Mouse (Mus musculus): ENCODE results near the gene Gm3558. TPM values are rescaled to one million over a fixed set of nuclear protein-coding genes. Genes with fewer than 3 reads are reported as not detected.
A peak's percentile ranks its signal among the peaks of the same experiment; 100 is the strongest.
"Not testable (repeated sequence)": the region's sequence is repeated elsewhere in the genome, so short reads cannot be mapped to it uniquely, and the experiment has no call there.

The Gm3558 gene
- polyA plus RNA-seq (2014; fragmentation: Nextera tagmentation; extraction: Ambion mirVana): 0.59 and 1.2 TPM in 2 replicates

GRCm38 (mm10) chr14:7568382-7568781 is at the start of gene Gm3558:
Gene Gm3558 (minus strand): TSS chr14:7568566.
- H3K4me3 ChIP-seq (ENCODE audit: low read depth, low read length): peak within 1 kb of the TSS; percentile 29
- H3K4me2 ChIP-seq (replicated peaks; ENCODE audit: low read depth, low read length): peak within 1 kb of the TSS; percentile 38
- 0% methylated on average over 4 of the region's 34 CpGs for WGBS
- not testable (repeated sequence) for H3K9me3 ChIP-seq (ENCODE audit: control insufficient read depth, low read depth, low read length); H3K4me1 ChIP-seq (ENCODE audit: control insufficient read depth, insufficient read depth, low read length); H3K36me3 ChIP-seq (ENCODE audit: control insufficient read depth, insufficient read depth, low read length); H3K27ac ChIP-seq (ENCODE audit: low read length); H3K9ac ChIP-seq (replicated peaks; ENCODE audit: low read depth, low read length); H3K27me3 ChIP-seq (ENCODE audit: control insufficient read depth, insufficient read depth, low read length); ATAC-seq (ENCODE audit: insufficient number of reproducible peaks, insufficient read depth, low FRiP score, low read depth)

DNA sequence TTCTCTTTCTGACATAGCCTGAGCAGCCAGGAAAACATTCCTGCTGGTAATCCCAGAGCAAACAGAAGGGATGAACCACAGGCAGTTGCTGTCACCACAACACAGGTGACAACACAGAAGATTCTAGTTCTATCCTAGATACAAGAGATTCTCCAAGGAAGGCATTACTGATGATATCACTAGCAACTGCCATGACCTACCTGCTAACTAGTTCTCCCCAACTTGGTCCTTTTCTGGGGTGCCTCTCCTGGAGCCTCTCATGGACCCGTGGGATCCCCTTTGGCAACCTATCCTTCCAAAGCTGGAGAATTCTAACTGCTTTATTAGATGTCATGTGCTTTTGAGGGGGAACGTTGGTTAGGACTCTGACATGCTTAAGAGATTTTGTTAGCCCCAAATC is 27.1 kb upstream of the Gm3558 start, which contains the start of gene Gm10338:
Gene Gm10338 (minus strand): TSS at position 101 of the 400 bp plus-strand sequence.
- WGBS: no CpG with 5 or more reads among the region's 2 CpGs

GRCm38 (mm10) chr14:7567890-7568289 is 476 bp downstream of the Gm3558 start:
- H3K27me3 ChIP-seq (ENCODE audit: control insufficient read depth, insufficient read depth, low read length); H3K4me1 ChIP-seq (ENCODE audit: control insufficient read depth, insufficient read depth, low read length); H3K9ac ChIP-seq (replicated peaks; ENCODE audit: low read depth, low read length); H3K9me3 ChIP-seq (ENCODE audit: control insufficient read depth, low read depth, low read length); H3K27ac ChIP-seq (ENCODE audit: low read length); ATAC-seq (ENCODE audit: insufficient number of reproducible peaks, insufficient read depth, low FRiP score, low read depth); H3K36me3 ChIP-seq (ENCODE audit: control insufficient read depth, insufficient read depth, low read length): not testable (repeated sequence)
- H3K4me2 ChIP-seq (replicated peaks; ENCODE audit: low read depth, low read length): peak overlapping the region; percentile 38
- peak overlapping the region; percentile 29 for H3K4me3 ChIP-seq (ENCODE audit: low read depth, low read length)
- WGBS: under 1% methylated on average over 18 of the region's 27 CpGs

More for the DNA sequence above, 27.1 kb upstream of the Gm3558 start, which contains the start of gene Gm10338:
- not testable (repeated sequence) for H3K27ac ChIP-seq (ENCODE audit: low read length); H3K4me1 ChIP-seq (ENCODE audit: control insufficient read depth, insufficient read depth, low read length); H3K4me2 ChIP-seq (replicated peaks; ENCODE audit: low read depth, low read length); H3K36me3 ChIP-seq (ENCODE audit: control insufficient read depth, insufficient read depth, low read length); H3K9ac ChIP-seq (replicated peaks; ENCODE audit: low read depth, low read length); H3K9me3 ChIP-seq (ENCODE audit: control insufficient read depth, low read depth, low read length); ATAC-seq (ENCODE audit: insufficient number of reproducible peaks, insufficient read depth, low FRiP score, low read depth); H3K27me3 ChIP-seq (ENCODE audit: control insufficient read depth, insufficient read depth, low read length); H3K4me3 ChIP-seq (ENCODE audit: low read depth, low read length)

GRCm38 (mm10) chr14:7567266-7567665 is 1.1 kb downstream of the Gm3558 start:
- H3K36me3 ChIP-seq (ENCODE audit: control insufficient read depth, insufficient read depth, low read length); H3K27ac ChIP-seq (ENCODE audit: low read length); ATAC-seq (ENCODE audit: insufficient number of reproducible peaks, insufficient read depth, low FRiP score, low read depth); H3K27me3 ChIP-seq (ENCODE audit: control insufficient read depth, insufficient read depth, low read length); H3K9me3 ChIP-seq (ENCODE audit: control insufficient read depth, low read depth, low read length); H3K9ac ChIP-seq (replicated peaks; ENCODE audit: low read depth, low read length); H3K4me2 ChIP-seq (replicated peaks; ENCODE audit: low read depth, low read length); H3K4me1 ChIP-seq (ENCODE audit: control insufficient read depth, insufficient read depth, low read length); H3K4me3 ChIP-seq (ENCODE audit: low read depth, low read length): not testable (repeated sequence)
- WGBS: 2% methylated on average over 6 of the region's 9 CpGs

Other genes starting within 250 kb of the Gm3558 start
- gene Gm5797, start 236.2 kb downstream of the Gm3558 start, polyA plus RNA-seq (2014; fragmentation: Nextera tagmentation; extraction: Ambion mirVana): not detected in 2 replicates
- not detected in 2 replicates for gene Gm8374, start 203.4 kb downstream of the Gm3558 start, polyA plus RNA-seq (2014; fragmentation: Nextera tagmentation; extraction: Ambion mirVana)
- gene Gm3755, start 117.6 kb downstream of the Gm3558 start, polyA plus RNA-seq (2014; fragmentation: Nextera tagmentation; extraction: Ambion mirVana): not detected in 2 replicates
- 0.87 and 1.3 TPM in 2 replicates for gene Gm3752, start 84.8 kb downstream of the Gm3558 start, polyA plus RNA-seq (2014; fragmentation: Nextera tagmentation; extraction: Ambion mirVana)
- not detected in 2 replicates for gene Gm10338, start 27.0 kb upstream of the Gm3558 start, polyA plus RNA-seq (2014; fragmentation: Nextera tagmentation; extraction: Ambion mirVana)
- not detected in 2 replicates for gene Gm10128, start 75.4 kb upstream of the Gm3558 start, polyA plus RNA-seq (2014; fragmentation: Nextera tagmentation; extraction: Ambion mirVana)
- gene Gm26661, start 223.0 kb upstream of the Gm3558 start, polyA plus RNA-seq (2014; fragmentation: Nextera tagmentation; extraction: Ambion mirVana): not detected in 2 replicates
- gene Flnb, start 249.4 kb upstream of the Gm3558 start, polyA plus RNA-seq (2014; fragmentation: Nextera tagmentation; extraction: Ambion mirVana): 23.7 and 26.2 TPM in 2 replicates

Measured in stomach, embryonic 14.5 days (tissue).